Mouse (Mus musculus): ENCODE data around the gene Homez. TPM values are rescaled to one million over a fixed set of nuclear protein-coding genes. Genes with fewer than 3 reads are reported as not detected.

Gene Homez
- polyA plus RNA-seq, 1 experiment from 2014 or later, result 11.0 TPM

GRCm38 (mm10) chr14:54864313-54865036 is 6.3 kb downstream of the Homez start:
- H3K27me3 ChIP-seq (ENCODE audit: insufficient read depth, poor library complexity, severe bottlenecking), result no peaks in the 10 kb centered on the region
- H3K27ac ChIP-seq, result peak overlapping the region; percentile 97
- 17% methylated on average over 21 of the region's 21 CpGs for WGBS
- H3K4me1 ChIP-seq, result peaks cover 6% of the 10 kb centered on the region; the same call in 1 of the 2 replicates
- H3K9me3 ChIP-seq, result no peaks in the 10 kb centered on the region
- peak overlapping the region; percentile 91 for H3K4me3 ChIP-seq
- DNase-seq (ENCODE audit: low spot score), result peak; percentile 61
- no peaks in the 10 kb centered on the region for H3K36me3 ChIP-seq

GRCm38 (mm10) chr14:54863501-54864312 is 7.1 kb downstream of the Homez start:
- DNase-seq (ENCODE audit: low spot score), result peak; percentile 98
- Histone ChIP-seq H3K9me3 (no peaks in the 10 kb centered on the region), H3K4me1 (peaks cover 10% of the 10 kb centered on the region; the same call in 1 of the 2 replicates), H3K27ac (peak overlapping the region; percentile 97), H3K36me3 (no peaks in the 10 kb centered on the region), H3K27me3 (ENCODE audit: insufficient read depth, poor library complexity, severe bottlenecking) (no peaks in the 10 kb centered on the region), H3K4me3 (peak overlapping the region; percentile 91)
- WGBS, result 2% methylated on average over 53 of the region's 56 CpGs

DNA sequence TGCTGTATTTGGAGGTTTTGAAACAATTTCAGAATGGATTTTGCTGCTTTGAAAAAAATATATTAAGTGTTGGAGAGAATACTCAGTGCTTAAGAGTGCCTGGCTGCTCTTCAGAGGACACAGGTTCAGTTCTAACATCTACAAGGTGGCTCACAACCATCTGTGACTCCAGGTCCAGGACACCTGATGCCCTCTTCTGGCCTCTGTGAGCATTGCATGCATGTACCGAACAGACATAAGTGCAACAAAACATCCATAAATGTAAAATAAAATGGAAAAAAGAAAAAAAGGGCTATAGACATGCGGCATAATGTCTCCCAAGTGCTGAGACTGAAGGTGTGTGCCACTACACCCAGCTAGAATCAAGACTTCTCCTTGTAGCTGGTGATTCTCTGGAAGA is 10.2 kb downstream of the Homez start:
- H3K4me1 ChIP-seq, result peaks cover 24% of the 10 kb centered on the region; the same call in 1 of the 2 replicates
- no peak overlapping the region for H3K4me3 ChIP-seq
- H3K36me3 ChIP-seq, result peaks cover 23% of the 10 kb centered on the region
- H3K27me3 ChIP-seq (ENCODE audit: insufficient read depth, poor library complexity, severe bottlenecking), result no peaks in the 10 kb centered on the region
- no peaks in the 10 kb centered on the region for H3K9me3 ChIP-seq
- WGBS, result 33% methylated on average over 2 of the region's 2 CpGs
- H3K27ac ChIP-seq, result no peak overlapping the region
- no peak for DNase-seq (ENCODE audit: low spot score)

DNA sequence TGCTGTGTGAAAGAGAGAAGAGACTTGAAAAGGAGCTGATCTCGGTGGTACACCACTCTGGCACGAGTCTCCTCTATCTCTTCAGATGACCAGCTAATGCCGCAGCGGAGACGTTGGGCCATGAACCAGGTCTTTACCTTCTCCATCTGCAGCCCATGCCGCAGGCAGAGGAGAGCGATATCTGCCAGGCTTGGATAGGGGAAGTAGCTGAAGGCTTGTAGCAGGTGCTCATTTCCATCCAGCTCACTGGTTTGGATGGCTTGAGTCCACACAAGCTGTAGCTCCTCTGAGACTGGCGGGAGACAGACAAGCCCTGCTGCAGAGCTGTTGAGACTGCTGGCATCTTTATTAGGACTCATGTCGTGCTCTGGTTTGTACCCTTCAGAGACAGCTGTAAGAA is 12.9 kb downstream of the Homez start:
- H3K4me1 ChIP-seq, result peaks cover 18% of the 10 kb centered on the region; the same call in 1 of the 2 replicates
- WGBS, result 85% methylated on average over 9 of the region's 9 CpGs
- no peaks in the 10 kb centered on the region for H3K27me3 ChIP-seq (ENCODE audit: insufficient read depth, poor library complexity, severe bottlenecking)
- H3K36me3 ChIP-seq, result peaks cover 32% of the 10 kb centered on the region
- no peak for DNase-seq (ENCODE audit: low spot score)
- no peak overlapping the region for H3K4me3 ChIP-seq
- no peak overlapping the region for H3K27ac ChIP-seq
- H3K9me3 ChIP-seq, result no peaks in the 10 kb centered on the region

DNA sequence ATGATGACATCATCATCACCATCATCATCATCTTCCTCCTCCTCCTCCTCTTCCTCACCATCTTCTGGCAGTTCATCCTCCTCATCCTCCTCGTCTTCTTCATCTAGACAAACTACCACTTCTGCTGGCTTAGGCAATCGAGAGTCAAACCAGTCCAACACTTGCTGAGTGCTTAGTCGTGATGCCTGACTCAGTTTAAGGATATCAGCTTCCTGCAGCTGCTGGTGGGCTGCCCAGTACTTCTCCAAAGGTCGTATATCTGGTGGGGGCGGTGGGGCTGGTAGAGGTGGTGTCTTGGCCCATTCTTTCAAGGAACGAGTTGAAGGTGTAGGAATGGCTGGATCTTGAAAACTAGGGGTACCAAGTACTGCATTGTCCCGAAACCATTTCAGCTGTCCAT is 14.1 kb downstream of the Homez start:
- peaks cover 18% of the 10 kb centered on the region; the same call in 1 of the 2 replicates for H3K4me1 ChIP-seq
- H3K4me3 ChIP-seq, result no peak overlapping the region
- no peak overlapping the region for H3K27ac ChIP-seq
- DNase-seq (ENCODE audit: low spot score), result no peak
- peaks cover 32% of the 10 kb centered on the region for H3K36me3 ChIP-seq
- no peaks in the 10 kb centered on the region for H3K9me3 ChIP-seq
- H3K27me3 ChIP-seq (ENCODE audit: insufficient read depth, poor library complexity, severe bottlenecking), result no peaks in the 10 kb centered on the region
- 83% methylated on average over 7 of the region's 7 CpGs for WGBS

DNA sequence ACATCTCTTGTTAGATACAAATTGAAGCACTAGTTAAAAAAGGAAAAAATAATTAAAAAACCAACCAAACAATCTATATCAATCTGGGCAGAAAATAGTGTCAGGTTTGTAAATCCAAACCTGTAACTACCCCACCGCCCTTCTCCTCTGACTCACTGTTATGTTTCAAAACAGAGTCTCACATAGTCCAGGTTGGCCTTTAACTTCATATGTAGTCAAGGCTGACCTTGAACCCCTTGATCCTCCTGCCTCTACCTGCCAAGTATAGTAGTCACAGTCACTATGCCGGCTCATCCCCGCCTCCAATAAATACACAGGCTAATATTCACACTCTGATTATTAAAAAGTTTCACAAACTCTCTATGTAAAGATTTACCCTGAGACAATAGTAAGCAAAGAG is 15.0 kb downstream of the Homez start:
- Histone ChIP-seq H3K9me3 (no peaks in the 10 kb centered on the region), H3K4me3 (no peak overlapping the region), H3K27ac (no peak overlapping the region), H3K36me3 (peaks cover 32% of the 10 kb centered on the region), H3K27me3 (ENCODE audit: insufficient read depth, poor library complexity, severe bottlenecking) (no peaks in the 10 kb centered on the region), H3K4me1 (peaks cover 18% of the 10 kb centered on the region; the same call in 1 of the 2 replicates)
- WGBS, result 88% methylated on average over 3 of the region's 3 CpGs
- DNase-seq (ENCODE audit: low spot score), result no peak

- WGBS, result 7% methylated on average over 4 of the region's 4 CpGs
- no peak for DNase-seq (ENCODE audit: low spot score)
These were observed 27.3 kb downstream of the Homez start for GRCm38 (mm10) chr14:54843461-54843860.

GRCm38 (mm10) chr14:54823716-54824115 is 47.0 kb downstream of the Homez start:
- no peak for DNase-seq (ENCODE audit: low spot score)
- WGBS, result 89% methylated on average over 1 of the region's 1 CpGs
- H3K9me3 ChIP-seq, result no peaks in the 10 kb centered on the region

More at GRCm38 (mm10) chr14:54843461-54843860, 27.3 kb downstream of the Homez start:
- H3K36me3 ChIP-seq, result no peaks in the 10 kb centered on the region
- H3K27me3 ChIP-seq (ENCODE audit: insufficient read depth, poor library complexity, severe bottlenecking), result 0 out of 2 replicates have a peak, but pooled peaks cover 5% of the 10 kb centered on the region
- H3K4me1 ChIP-seq, result no peaks in the 10 kb centered on the region
- no peak overlapping the region for H3K27ac ChIP-seq
- no peak overlapping the region for H3K4me3 ChIP-seq
- H3K9me3 ChIP-seq, result no peaks in the 10 kb centered on the region

GRCm38 (mm10) chr14:54822301-54822700 is 48.5 kb downstream of the Homez start:
- 81% methylated on average over 2 of the region's 2 CpGs for WGBS
- Histone ChIP-seq H3K27ac (no peak overlapping the region), H3K4me3 (no peak overlapping the region), H3K27me3 (ENCODE audit: insufficient read depth, poor library complexity, severe bottlenecking) (0 out of 2 replicates have a peak, but pooled peaks cover 6% of the 10 kb centered on the region), H3K36me3 (no peaks in the 10 kb centered on the region), H3K9me3 (no peaks in the 10 kb centered on the region), H3K4me1 (no peaks in the 10 kb centered on the region)
- DNase-seq (ENCODE audit: low spot score), result no peak

More at GRCm38 (mm10) chr14:54823716-54824115, 47.0 kb downstream of the Homez start:
- 0 out of 2 replicates have a peak, but pooled peaks cover 6% of the 10 kb centered on the region for H3K27me3 ChIP-seq (ENCODE audit: insufficient read depth, poor library complexity, severe bottlenecking)
- no peaks in the 10 kb centered on the region for H3K4me1 ChIP-seq
- no peak overlapping the region for H3K27ac ChIP-seq
- H3K4me3 ChIP-seq, result no peak overlapping the region
- H3K36me3 ChIP-seq, result no peaks in the 10 kb centered on the region

GRCm38 (mm10) chr14:54817791-54818190 is 53.0 kb downstream of the Homez start:
- H3K4me3 ChIP-seq, result no peak overlapping the region
- no peak overlapping the region for H3K27ac ChIP-seq
- H3K9me3 ChIP-seq, result no peaks in the 10 kb centered on the region
- 54% methylated on average over 2 of the region's 2 CpGs for WGBS
- H3K36me3 ChIP-seq, result no peaks in the 10 kb centered on the region
- 0 out of 2 replicates have a peak, but pooled peaks cover 6% of the 10 kb centered on the region for H3K27me3 ChIP-seq (ENCODE audit: insufficient read depth, poor library complexity, severe bottlenecking)
- no peaks in the 10 kb centered on the region for H3K4me1 ChIP-seq
- no peak for DNase-seq (ENCODE audit: low spot score)

GRCm38 (mm10) chr14:54815737-54816136 is 55.0 kb downstream of the Homez start:
- DNase-seq (ENCODE audit: low spot score), result no peak
- H3K4me3 ChIP-seq, result no peak overlapping the region
- H3K9me3 ChIP-seq, result no peaks in the 10 kb centered on the region
- no peaks in the 10 kb centered on the region for H3K36me3 ChIP-seq
- 46% methylated on average over 3 of the region's 3 CpGs for WGBS
- 0 out of 2 replicates have a peak, but pooled peaks cover 6% of the 10 kb centered on the region for H3K27me3 ChIP-seq (ENCODE audit: insufficient read depth, poor library complexity, severe bottlenecking)
- H3K27ac ChIP-seq, result no peak overlapping the region
- H3K4me1 ChIP-seq, result peaks cover under 1% of the 10 kb centered on the region; the same call in 1 of the 2 replicates

DNA sequence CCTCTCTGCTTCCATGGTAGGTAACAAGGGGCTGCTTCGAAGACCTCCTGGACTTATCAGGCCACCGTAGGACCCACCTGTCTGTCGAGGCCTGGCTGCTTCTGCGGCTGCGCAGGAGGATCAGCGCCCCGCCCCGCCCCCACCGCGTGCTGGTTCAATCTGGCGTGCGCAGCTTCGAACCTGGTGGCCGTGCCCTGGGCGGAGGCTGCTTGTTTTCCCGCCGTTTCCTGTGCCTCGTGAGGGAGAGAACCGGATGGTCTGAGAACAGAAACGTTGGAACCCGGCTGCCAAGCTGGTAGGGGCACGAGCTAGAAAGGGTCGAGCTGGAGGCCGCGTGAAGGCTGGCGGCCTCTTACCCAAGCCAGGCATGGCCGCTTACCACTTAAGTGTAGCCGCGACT is 56.8 kb downstream of the Homez start, which contains the start of gene Rnf212b:
Rnf212b (plus strand) TSS at position 151 of the 400 bp plus-strand sequence.
- H3K27ac ChIP-seq, result no peak within 1 kb of the TSS
- no peaks in the 10 kb centered on the region for H3K27me3 ChIP-seq (ENCODE audit: insufficient read depth, poor library complexity, severe bottlenecking)
- H3K4me3 ChIP-seq, result no peak within 1 kb of the TSS
- H3K36me3 ChIP-seq, result no peaks in the 10 kb centered on the region
- whole genome bisulfite sequencing, result 78% methylated on average over 29 of the region's 29 CpGs
- peaks cover 7% of the 10 kb centered on the region; the same call in 1 of the 2 replicates for H3K4me1 ChIP-seq
- H3K9me3 ChIP-seq, result no peaks in the 10 kb centered on the region
- no peak for DNase-seq (ENCODE audit: low spot score)

DNA sequence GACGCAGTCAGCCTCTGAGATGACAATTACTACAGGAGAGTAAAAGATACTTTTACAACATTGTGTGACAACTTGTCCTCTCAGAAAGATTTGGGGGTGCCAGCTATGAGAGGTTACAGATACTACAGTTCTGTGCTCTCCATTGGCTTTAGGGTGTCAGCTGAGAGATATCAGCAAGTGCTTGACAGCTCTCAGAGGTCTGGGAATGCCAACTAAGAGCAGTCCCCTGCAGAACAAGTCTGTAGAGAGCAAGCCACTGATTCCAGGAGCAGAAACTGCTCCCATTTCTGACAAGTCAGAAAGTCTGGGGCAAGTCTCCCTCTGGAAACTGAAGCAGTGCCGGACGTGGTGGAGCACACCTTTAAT is 61.1 kb downstream of the Homez start:
- H3K9me3 ChIP-seq, result no peaks in the 10 kb centered on the region
- 35% methylated on average over 3 of the region's 3 CpGs for WGBS
- DNase-seq (ENCODE audit: low spot score), result no peak
- H3K27me3 ChIP-seq (ENCODE audit: insufficient read depth, poor library complexity, severe bottlenecking), result no peaks in the 10 kb centered on the region
- H3K27ac ChIP-seq, result peak overlapping the region; percentile 18; the same call in 1 of the 2 replicates
- no peaks in the 10 kb centered on the region for H3K36me3 ChIP-seq
- no peak overlapping the region for H3K4me3 ChIP-seq
- H3K4me1 ChIP-seq, result peaks cover 11% of the 10 kb centered on the region; the same call in 1 of the 2 replicates
